Mouse (Mus musculus) MEL (cell line): ENCODE measurements at regions not wholly inside any gene's neighbourhood (a gene's known extent, or its start where the extent isn't known, plus 50 kb on each side); places are given as distances from the start of the nearest gene placed in this dataset.

Source experiments
- DNase-seq: peaks from one replicate; pipeline ENCODE4 v3.0.0; 2011; ENCODE audit warnings: low read depth, low spot score
- H3K27ac ChIP-seq: 2 replicates; pipeline ENCODE4 v1.5.1; 2012; ENCODE audit warnings: low read depth, mild to moderate bottlenecking, control low read depth, low read length, moderate library complexity; ENCODE audit not compliant: control insufficient read depth
- H3K27me3 ChIP-seq, 2 experiments: fragments of 150-350 bp in 1 of 2; sonication (generic) in 1 of 2; 2 replicates each; pipeline ENCODE4 v1.6.1; 2012; ENCODE audit warnings: low read length in 2 of 2, mild to moderate bottlenecking in 2 of 2, improper control_type of control experiment in 1 of 2, moderate library complexity in 1 of 2; ENCODE audit not compliant: insufficient read depth in 2 of 2, control insufficient read depth in 1 of 2
- H3K36me3 ChIP-seq, 2 experiments: 2 replicates each; pipeline ENCODE4 v1.6.1; 2012 to 2014; ENCODE audit warnings: low read length in 2 of 2, improper control_type of control experiment in 1 of 2, inconsistent platforms in 1 of 2, mild to moderate bottlenecking in 1 of 2; ENCODE audit not compliant: insufficient read depth in 2 of 2, control insufficient read depth in 1 of 2
- H3K4me1 ChIP-seq, 2 experiments: fragments of 150-350 bp in 1 of 2; sonication (generic) in 1 of 2; 2 replicates each; pipeline ENCODE4 v1.6.1; 2012; ENCODE audit warnings: low read length in 2 of 2, improper control_type of control experiment in 1 of 2, mild to moderate bottlenecking in 1 of 2; ENCODE audit not compliant: insufficient read depth in 2 of 2, control insufficient read depth in 1 of 2
- H3K4me3 ChIP-seq, 2 experiments: fragments of 150-350 bp in 1 of 2; sonication (generic) in 1 of 2; 2 replicates each; pipeline ENCODE4 v1.5.1; 2012; ENCODE audit warnings: low read depth in 2 of 2, low read length in 2 of 2, mild to moderate bottlenecking in 2 of 2, moderate library complexity in 2 of 2, control low read depth in 1 of 2, improper control_type of control experiment in 1 of 2; ENCODE audit not compliant: control insufficient read depth in 1 of 2, insufficient read depth in 1 of 2
- H3K79me2 ChIP-seq: 2 replicates; pipeline ENCODE4 v1.6.1; 2012; ENCODE audit warnings: mild to moderate bottlenecking, low read length, moderate library complexity; ENCODE audit not compliant: control insufficient read depth, poor library complexity, insufficient read depth
- H3K9ac ChIP-seq: 2 replicates; pipeline ENCODE4 v1.6.1; 2012; ENCODE audit warnings: low read depth, mild to moderate bottlenecking, control low read depth, low read length, moderate library complexity; ENCODE audit not compliant: control insufficient read depth, poor library complexity, severe bottlenecking
- H3K9me3 ChIP-seq: fragments of 150-350 bp; sonication (generic); replicated peaks from 2 replicates; pipeline ENCODE4 v1.6.1; 2012; ENCODE audit warnings: mild to moderate bottlenecking, low read length, improper control_type of control experiment, moderate library complexity; ENCODE audit not compliant: insufficient read depth
- BHLHE40 ChIP-seq: IDR thresholded peaks from 2 replicates; pipeline ENCODE4 v1.6.1; 2012; ENCODE audit warnings: low read depth, mild to moderate bottlenecking, inconsistent platforms, low read length, improper control_type of control experiment, borderline replicate concordance
- E2F4 ChIP-seq: IDR thresholded peaks from 2 replicates; pipeline ENCODE4 v1.6.1; 2011; ENCODE audit warnings: low read depth, low read length, improper control_type of control experiment, borderline replicate concordance
- ELF1 ChIP-seq: IDR thresholded peaks from 2 replicates; pipeline ENCODE4 v1.6.1; 2014; ENCODE audit warnings: low read depth, mild to moderate bottlenecking, inconsistent platforms, low read length, improper control_type of control experiment, moderate library complexity
- EP300 ChIP-seq, 2 experiments: IDR thresholded peaks; 2 replicates each; pipeline ENCODE4 v1.6.1; 2011; ENCODE audit warnings: improper control_type of control experiment in 2 of 2, low read length in 2 of 2, low read depth in 1 of 2, mild to moderate bottlenecking in 1 of 2
- ETS1 ChIP-seq: IDR thresholded peaks from 2 replicates; pipeline ENCODE4 v1.6.1; 2012; ENCODE audit warnings: low read depth, mild to moderate bottlenecking, inconsistent platforms, low read length, improper control_type of control experiment, moderate library complexity
- GABPA ChIP-seq: IDR thresholded peaks from 2 replicates; pipeline ENCODE4 v1.6.1; 2012; ENCODE audit warnings: low read depth, mild to moderate bottlenecking, inconsistent platforms, low read length, improper control_type of control experiment, moderate library complexity
- HCFC1 ChIP-seq: IDR thresholded peaks from 2 replicates; pipeline ENCODE4 v1.6.1; 2012; ENCODE audit warnings: low read depth, mild to moderate bottlenecking, inconsistent platforms, low read length, improper control_type of control experiment, moderate library complexity
- JUND ChIP-seq: IDR thresholded peaks from 2 replicates; pipeline ENCODE4 v1.6.1; 2011; ENCODE audit warnings: low read depth, mild to moderate bottlenecking, improper control_type of control experiment, low read length
- KAT2A ChIP-seq: conservative IDR thresholded peaks from 2 replicates; pipeline ENCODE4 v1.6.1; 2012; ENCODE audit warnings: low read depth, low read length, improper control_type of control experiment, inconsistent platforms
- MAFK ChIP-seq: IDR thresholded peaks from 2 replicates; pipeline ENCODE4 v1.6.1; 2011; ENCODE audit warnings: low read depth, mild to moderate bottlenecking, low read length, improper control_type of control experiment, borderline replicate concordance
- MAX ChIP-seq: IDR thresholded peaks from 2 replicates; pipeline ENCODE4 v1.6.1; 2011; ENCODE audit warnings: low read length, improper control_type of control experiment
- MAZ ChIP-seq: IDR thresholded peaks from 2 replicates; pipeline ENCODE4 v1.6.1; 2012; ENCODE audit warnings: low read depth, mild to moderate bottlenecking, inconsistent platforms, low read length, improper control_type of control experiment
- MEF2A ChIP-seq: IDR thresholded peaks from 2 replicates; pipeline ENCODE4 v1.6.1; 2014; ENCODE audit warnings: low read depth, mild to moderate bottlenecking, inconsistent platforms, low read length, improper control_type of control experiment; ENCODE audit not compliant: poor library complexity, insufficient replicate concordance, severe bottlenecking; ENCODE audit errors: extremely low read depth
- MYB ChIP-seq: IDR thresholded peaks from 2 replicates; pipeline ENCODE4 v1.6.1; 2011; ENCODE audit warnings: mild to moderate bottlenecking, low read depth, low read length, improper control_type of control experiment
- MYC ChIP-seq: IDR thresholded peaks from 2 replicates; pipeline ENCODE4 v1.6.1; 2011; ENCODE audit warnings: low read depth, mild to moderate bottlenecking, low read length, improper control_type of control experiment, moderate library complexity
- NELFE ChIP-seq: IDR thresholded peaks from 2 replicates; pipeline ENCODE4 v1.6.1; 2011; ENCODE audit warnings: low read depth, low read length, improper control_type of control experiment
- RAD21 ChIP-seq: IDR thresholded peaks from 2 replicates; pipeline ENCODE4 v1.6.1; 2011; ENCODE audit warnings: mild to moderate bottlenecking, low read depth, low read length, improper control_type of control experiment
- SIN3A ChIP-seq: IDR thresholded peaks from 2 replicates; pipeline ENCODE4 v1.6.1; 2012; ENCODE audit warnings: low read length, improper control_type of control experiment, inconsistent platforms
- SMC3 ChIP-seq: IDR thresholded peaks from 2 replicates; pipeline ENCODE4 v1.6.1; 2011; ENCODE audit warnings: low read depth, low read length, improper control_type of control experiment
- TAL1 ChIP-seq: IDR thresholded peaks from 2 replicates; pipeline ENCODE4 v1.6.1; 2012; ENCODE audit warnings: mild to moderate bottlenecking, inconsistent platforms, low read length, moderate library complexity, mixed read lengths
- TCF12 ChIP-seq: IDR thresholded peaks from 2 replicates; pipeline ENCODE4 v1.6.1; 2014; ENCODE audit warnings: low read depth, mild to moderate bottlenecking, inconsistent platforms, low read length, improper control_type of control experiment, moderate library complexity
- UBTF ChIP-seq: IDR thresholded peaks from 2 replicates; pipeline ENCODE4 v1.6.1; 2012; ENCODE audit warnings: low read depth, mild to moderate bottlenecking, inconsistent platforms, low read length, improper control_type of control experiment, moderate library complexity, borderline replicate concordance; ENCODE audit not compliant: insufficient read depth
- USF1 ChIP-seq: IDR thresholded peaks from 2 replicates; pipeline ENCODE4 v1.6.1; 2014; ENCODE audit warnings: low read depth, mild to moderate bottlenecking, inconsistent platforms, low read length, improper control_type of control experiment, moderate library complexity
- USF2 ChIP-seq, 2 experiments: IDR thresholded peaks; 2 replicates each; pipeline ENCODE4 v1.6.1; 2011 to 2012; ENCODE audit warnings: improper control_type of control experiment in 2 of 2, low read length in 2 of 2, borderline replicate concordance in 1 of 2, inconsistent platforms in 1 of 2, low read depth in 1 of 2, mild to moderate bottlenecking in 1 of 2; ENCODE audit not compliant: insufficient read depth in 1 of 2
- ZMIZ1 ChIP-seq: IDR thresholded peaks from 2 replicates; pipeline ENCODE4 v1.6.1; 2012; ENCODE audit warnings: low read depth, mild to moderate bottlenecking, inconsistent platforms, low read length, improper control_type of control experiment, moderate library complexity

- Histone ChIP-seq H3K79me2 (no peaks in the 10 kb centered on the region), H3K4me1 (no peaks in the 10 kb centered on the region)
Measured at GRCm38 (mm10) chr8:103425967-103426366, 640.5 kb upstream of the Cdh11 start.

DNA sequence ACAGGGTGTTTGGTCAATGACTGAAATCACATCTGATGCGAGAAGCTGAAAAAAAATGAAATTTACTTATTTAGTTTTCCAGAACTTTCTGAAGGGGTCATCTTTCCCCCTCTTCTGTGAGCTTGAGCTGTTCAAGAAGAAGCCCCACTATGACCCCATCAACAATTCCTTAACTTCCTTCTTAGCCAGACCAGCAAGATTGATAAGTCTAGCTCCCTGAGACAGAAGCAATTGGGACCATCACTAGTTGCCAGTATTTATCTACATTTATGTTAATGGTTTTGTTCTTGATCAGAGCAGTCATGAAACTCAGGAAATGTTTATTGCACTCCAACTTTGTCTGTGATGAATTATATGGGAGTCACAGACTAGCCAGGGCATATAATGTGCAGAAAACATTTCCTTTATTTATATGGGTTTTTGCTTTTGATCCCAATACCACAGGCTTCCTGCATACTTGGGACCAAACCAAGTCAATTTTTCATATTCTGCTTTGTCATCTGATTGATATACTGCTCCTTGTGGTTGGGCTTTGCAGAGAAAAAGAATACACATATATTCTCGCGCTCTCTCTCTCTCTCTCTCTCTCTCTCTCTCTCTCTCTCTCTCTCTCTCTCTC lies 645.5 kb upstream of the Cdh11 start:
- Histone ChIP-seq H3K27me3 (no peaks in the 10 kb centered on the region), H3K79me2 (no peaks in the 10 kb centered on the region), H3K4me1 (no peaks in the 10 kb centered on the region), H3K36me3 (no peaks in the 10 kb centered on the region), H3K27ac (no peak overlapping the region), H3K9ac (no peak overlapping the region), H3K4me3 (no peak overlapping the region), H3K9me3 (no peaks in the 10 kb centered on the region)
- no peak for DNase-seq
- TF ChIP-seq BHLHE40: no peak
- no peak for TF ChIP-seq TCF12
- no peak for TF ChIP-seq SMC3
- TF ChIP-seq MAX: no peak
- no peak for TF ChIP-seq USF2 (IDR thresholded peaks at IDR 0.05; ENCODE audit: borderline replicate concordance in 1 of 2, insufficient read depth in 1 of 2, low read depth in 1 of 2, low read length in 2 of 2)
- TF ChIP-seq MAFK: no peak
- no peak for TF ChIP-seq ZMIZ1
- no peak for TF ChIP-seq USF1
- TF ChIP-seq E2F4: no peak
- no peak for TF ChIP-seq MAZ
- TF ChIP-seq NELFE: no peak
- no peak for TF ChIP-seq UBTF
- no peak for TF ChIP-seq TAL1
- TF ChIP-seq ETS1: no peak
- no peak for TF ChIP-seq ELF1
- no peak for TF ChIP-seq RAD21
- no peak for TF ChIP-seq MYC
- no peak for TF ChIP-seq GABPA

More at GRCm38 (mm10) chr8:103425967-103426366, 640.5 kb upstream of the Cdh11 start:
- Histone ChIP-seq H3K9me3 (no peaks in the 10 kb centered on the region), H3K9ac (no peak overlapping the region), H3K36me3 (no peaks in the 10 kb centered on the region), H3K27me3 (no peaks in the 10 kb centered on the region)
- DNase-seq: no peak
- TF ChIP-seq MEF2A (no peak), MYB (no peak), JUND (no peak), MAX (no peak), HCFC1 (no peak), KAT2A (no peak), MAZ (no peak), EP300 (IDR thresholded peaks at IDR 0.05; ENCODE audit: low read depth in 1 of 2, low read length in 2 of 2) (no peak), SIN3A (no peak)
- TF ChIP-seq, all 39 proteins: peak for 0
- no peak overlapping the region for H3K27ac ChIP-seq
- H3K4me3 ChIP-seq: no peak overlapping the region
